Mouse (Mus musculus) stomach, postnatal 0 days (tissue): ENCODE data around the gene Rbp3. TPM values are rescaled to one million over a fixed set of nuclear protein-coding genes. Genes with fewer than 3 reads are reported as not detected.

Source experiments
- ATAC-seq: fragments of 200-750 bp; cut with Nextera tagmentation; 2 replicates; pipeline ENCODE4 v1.8.0; 2017; ENCODE audit not compliant: low FRiP score, low TSS enrichment
- DNase-seq: peaks from one replicate; pipeline ENCODE4 v3.0.0-alpha.2; 2016; ENCODE audit warnings: low spot score
- H3K27ac ChIP-seq: fragments of 300-500 bp; sonication (generic); replicated peaks from 2 replicates; pipeline ENCODE4 v1.5.1; 2014; ENCODE audit warnings: mild to moderate bottlenecking, control low read depth
- H3K27me3 ChIP-seq: fragments of 300-500 bp; sonication (generic); 2 replicates; pipeline ENCODE4 v1.6.1; 2014; ENCODE audit warnings: low read length; ENCODE audit not compliant: control insufficient read depth, insufficient read depth
- H3K36me3 ChIP-seq: fragments of 300-500 bp; sonication (generic); 2 replicates; pipeline ENCODE4 v1.6.1; 2014; ENCODE audit warnings: low read length, mixed read lengths; ENCODE audit not compliant: control insufficient read depth, insufficient read depth
- H3K4me1 ChIP-seq: fragments of 300-500 bp; sonication (generic); replicated peaks from 2 replicates; pipeline ENCODE4 v1.6.1; 2014; ENCODE audit warnings: antibody characterized with exemption; ENCODE audit not compliant: control insufficient read depth, insufficient read depth
- H3K4me2 ChIP-seq: fragments of 300-500 bp; sonication (generic); replicated peaks from 2 replicates; pipeline ENCODE4 v1.6.1; 2014; ENCODE audit warnings: low read depth, mild to moderate bottlenecking, control low read depth, moderate library complexity
- H3K4me3 ChIP-seq: fragments of 300-500 bp; sonication (generic); 2 replicates; pipeline ENCODE4 v1.5.1; 2014; ENCODE audit warnings: low read depth, low read length, control low read depth
- H3K9ac ChIP-seq: fragments of 300-500 bp; sonication (generic); 2 replicates; pipeline ENCODE4 v1.6.1; 2014; ENCODE audit warnings: mild to moderate bottlenecking, low read length, control low read depth, mixed read lengths
- H3K9me3 ChIP-seq: fragments of 300-500 bp; sonication (generic); 2 replicates; pipeline ENCODE4 v1.6.1; 2016; ENCODE audit warnings: low read length; ENCODE audit not compliant: control insufficient read depth
- CTCF ChIP-seq: IDR thresholded peaks from 2 replicates; pipeline ENCODE4 v1.5.1; 2016; ENCODE audit warnings: antibody characterized with exemption, low read depth, mild to moderate bottlenecking, moderate library complexity
- EP300 ChIP-seq: optimal IDR thresholded peaks from 2 replicates; pipeline ENCODE3; 2016; ENCODE audit warnings: antibody characterized with exemption
- WGBS: fragments of 180-500 bp; shearing (Covaris S2); extraction: QIAGEN DNeasy Blood & Tissue Kit; methylation state at CpG from one replicate; pipeline ENCODE4 v1.1.7; 2014; 5-methylcytosine and 5-hydroxymethylcytosine counted together
- polyA plus RNA-seq: library from polyadenylated mRNA; unstranded; fragments of >200 nt; fragmentation: Nextera tagmentation; extraction: Ambion mirVana; gene quantifications from 2 replicates; pipeline ENCODE4 v1.2.1, GENCODE M21; 2015

Gene Rbp3
- polyA plus RNA-seq, 1 experiment from 2014 or later = not detected

DNA sequence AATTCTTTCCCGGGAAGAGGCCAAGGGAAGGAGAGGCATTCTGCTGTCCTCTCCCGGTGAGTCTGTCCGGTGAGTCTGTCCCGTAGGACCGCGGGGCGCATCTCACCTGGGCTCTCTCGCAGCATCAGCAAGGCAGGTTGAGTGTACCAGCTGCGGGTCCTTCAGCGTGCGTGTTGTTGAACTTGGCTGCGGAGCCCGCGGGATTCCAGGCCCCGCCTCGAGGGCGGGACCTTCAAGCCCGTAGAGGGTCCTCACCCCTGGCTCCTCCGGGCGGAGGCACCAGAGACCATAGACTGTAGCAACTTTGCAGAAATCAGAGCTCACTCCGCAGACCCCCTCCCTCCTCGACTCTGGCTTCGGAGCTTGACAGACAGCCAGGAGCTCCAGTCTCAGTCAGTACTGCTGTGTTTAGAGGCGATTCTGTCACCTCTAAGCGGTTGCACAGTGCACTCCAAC is 24.8 kb downstream of the Rbp3 start, which contains the start of gene Zfp488:
Gene Zfp488, minus strand, starts transcription at position 161 of the 456 bp plus-strand sequence.
- no peak for TF ChIP-seq EP300
- no peak for TF ChIP-seq CTCF
- WGBS = 1% methylated on average over 25 of the region's 25 CpGs
- Histone ChIP-seq H3K27ac (no peak within 1 kb of the TSS), H3K36me3 (no peaks in the 10 kb centered on the region), H3K27me3 (no peaks in the 10 kb centered on the region), H3K9ac (no peak within 1 kb of the TSS), H3K9me3 (no peaks in the 10 kb centered on the region), H3K4me3 (peak within 1 kb of the TSS; percentile 20; the same call in 1 of the 2 replicates), H3K4me1 (no peaks in the 10 kb centered on the region; the same call in 1 of the 2 replicates), H3K4me2 (peak within 1 kb of the TSS; percentile 41)
- DNase-seq (no peak), ATAC-seq (0 out of 2 replicates have a peak, but pooled peaks have one; percentile 15)

DNA sequence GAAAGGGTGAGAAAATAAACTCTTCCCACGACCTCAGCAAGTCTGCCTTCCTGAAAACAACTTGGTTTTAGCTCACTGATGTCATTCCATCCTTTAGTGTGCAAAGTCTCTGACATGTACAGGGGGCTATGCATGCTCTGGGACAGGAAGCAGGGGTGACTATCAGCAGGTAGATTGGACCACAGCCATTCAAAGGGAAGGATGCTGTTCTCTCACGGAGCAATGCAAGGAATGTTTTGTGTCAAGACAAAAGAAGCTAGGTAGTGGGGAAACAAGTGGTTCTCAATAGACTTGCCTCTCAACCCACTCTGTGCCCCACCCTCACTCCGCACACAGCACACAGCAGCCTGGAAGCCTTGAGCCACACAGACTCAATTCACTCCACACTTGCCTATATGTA is 35.4 kb downstream of the Rbp3 start:
- no peak for TF ChIP-seq EP300
- no peak for TF ChIP-seq CTCF
- Histone ChIP-seq H3K4me2 (no peak overlapping the region), H3K9ac (no peak overlapping the region), H3K4me1 (no peaks in the 10 kb centered on the region), H3K27me3 (no peaks in the 10 kb centered on the region), H3K27ac (no peak overlapping the region), H3K4me3 (no peak overlapping the region), H3K36me3 (no peaks in the 10 kb centered on the region), H3K9me3 (no peaks in the 10 kb centered on the region)
- ATAC-seq = no peak
- DNase-seq = no peak
- WGBS = 39% methylated on average over 3 of the region's 3 CpGs

GRCm38 (mm10) chr14:33991971-33992370 is 38.2 kb downstream of the Rbp3 start:
- 65% methylated on average over 4 of the region's 4 CpGs for WGBS

GRCm38 (mm10) chr14:33993051-33993450 is 39.2 kb downstream of the Rbp3 start:
- Histone ChIP-seq H3K4me1 (no peaks in the 10 kb centered on the region), H3K27me3 (no peaks in the 10 kb centered on the region), H3K9ac (no peak overlapping the region), H3K36me3 (no peaks in the 10 kb centered on the region), H3K9me3 (no peaks in the 10 kb centered on the region), H3K27ac (no peak overlapping the region), H3K4me3 (no peak overlapping the region), H3K4me2 (no peak overlapping the region)
- TF ChIP-seq EP300 (no peak), CTCF (no peak)
- 86% methylated on average over 9 of the region's 9 CpGs for WGBS
- ATAC-seq (no peak), DNase-seq (no peak)

More at GRCm38 (mm10) chr14:33991971-33992370, 38.2 kb downstream of the Rbp3 start:
- no peak for DNase-seq
- no peaks in the 10 kb centered on the region for H3K36me3 ChIP-seq
- no peak overlapping the region for H3K9ac ChIP-seq
- H3K27ac ChIP-seq = no peak overlapping the region
- H3K4me2 ChIP-seq = no peak overlapping the region
- ATAC-seq = no peak
- no peaks in the 10 kb centered on the region for H3K9me3 ChIP-seq
- H3K4me3 ChIP-seq = no peak overlapping the region
- H3K27me3 ChIP-seq = no peaks in the 10 kb centered on the region
- no peaks in the 10 kb centered on the region for H3K4me1 ChIP-seq
- TF ChIP-seq CTCF (no peak), EP300 (no peak)

GRCm38 (mm10) chr14:33993521-33994289 is 39.9 kb downstream of the Rbp3 start:
- H3K4me1 ChIP-seq = no peaks in the 10 kb centered on the region
- H3K27me3 ChIP-seq = no peaks in the 10 kb centered on the region
- no peak overlapping the region for H3K4me2 ChIP-seq
- H3K9ac ChIP-seq = no peak overlapping the region
- DNase-seq (no peak), ATAC-seq (no peak)
- WGBS = 83% methylated on average over 6 of the region's 6 CpGs
- H3K9me3 ChIP-seq = no peaks in the 10 kb centered on the region
- TF ChIP-seq EP300 (no peak), CTCF (no peak)
- H3K36me3 ChIP-seq = no peaks in the 10 kb centered on the region
- H3K27ac ChIP-seq = no peak overlapping the region
- no peak overlapping the region for H3K4me3 ChIP-seq

- no peak overlapping the region for H3K4me3 ChIP-seq
- H3K4me1 ChIP-seq = no peaks in the 10 kb centered on the region
- H3K27ac ChIP-seq = no peak overlapping the region
- H3K9ac ChIP-seq = no peak overlapping the region
- no peaks in the 10 kb centered on the region for H3K36me3 ChIP-seq
- 52% methylated on average over 6 of the region's 6 CpGs for WGBS
- ATAC-seq (no peak), DNase-seq (no peak)
- H3K4me2 ChIP-seq = no peak overlapping the region
- H3K27me3 ChIP-seq = no peaks in the 10 kb centered on the region
- TF ChIP-seq CTCF (peak; percentile 21; the same call in 1 of the 2 replicates), EP300 (no peak)
- H3K9me3 ChIP-seq = no peaks in the 10 kb centered on the region
Observed at GRCm38 (mm10) chr14:33997427-33997826, 43.6 kb downstream of the Rbp3 start.
